Mouse (Mus musculus) lung, postnatal 0 days (tissue): Measurements from ENCODE around the gene March4.

Source experiments
- CTCF ChIP-seq: IDR thresholded peaks from 2 replicates; pipeline ENCODE4 v1.5.1; 2016; ENCODE audit warnings: antibody characterized with exemption, mild to moderate bottlenecking
- EP300 ChIP-seq: IDR thresholded peaks from 2 replicates; pipeline ENCODE4 v1.6.1; 2016; ENCODE audit warnings: antibody characterized with exemption, mild to moderate bottlenecking, control low read depth

GRCm38 (mm10) chr1:72450790-72451189 is 85.9 kb downstream of the March4 start:
- TF ChIP-seq CTCF = no peak
- TF ChIP-seq EP300 = no peak
